Mouse (Mus musculus): ENCODE results near the gene Fkbp9.
"Not testable (repeated sequence)": the region's sequence is repeated elsewhere in the genome, so short reads cannot be mapped to it uniquely, and the experiment has no call there.

Fkbp9 gene

DNA sequence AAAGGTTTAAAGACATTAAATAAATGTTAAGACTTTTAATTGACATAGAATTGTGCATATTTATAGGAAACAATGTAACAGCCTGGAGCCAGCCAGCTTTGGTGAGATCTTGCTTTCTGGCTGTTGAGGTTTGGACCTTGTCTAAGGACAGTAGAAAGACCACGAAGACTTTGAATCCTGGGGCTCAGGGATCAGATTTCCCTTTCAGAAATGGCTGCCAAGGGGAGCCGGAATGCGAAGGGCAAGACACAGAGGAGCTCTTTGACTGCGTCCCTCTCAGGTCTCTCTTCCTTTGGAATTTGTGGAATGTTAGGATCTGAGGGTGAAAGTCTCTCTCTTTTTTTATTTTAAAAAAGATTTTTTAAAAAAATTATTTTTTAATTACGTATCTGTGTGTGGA is 2.9 kb downstream of the Fkbp9 start:
- in situ Hi-C loops (cut with MboI; ENCODE audit: unreplicated experiment in 2 of 2) = no loop called here

DNA sequence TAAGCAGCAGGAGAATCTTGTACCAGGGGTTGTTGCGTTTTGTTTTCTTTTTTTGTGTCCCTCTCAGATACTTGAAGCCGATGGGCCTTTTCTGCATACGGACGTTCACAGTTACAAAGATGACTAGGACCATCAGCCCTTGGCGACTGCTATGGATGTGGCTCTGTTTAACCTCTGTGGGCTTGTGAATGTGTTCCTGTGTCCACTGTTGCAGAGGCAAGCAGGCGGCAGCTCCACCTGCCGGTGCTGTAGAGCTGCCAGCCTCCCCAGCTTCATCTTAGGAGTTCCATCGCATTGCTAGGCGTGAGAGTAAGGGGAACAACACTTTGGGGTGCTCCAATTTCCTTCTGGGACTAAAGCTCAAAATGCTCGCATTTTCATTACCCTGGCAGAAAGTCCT is 3.7 kb downstream of the Fkbp9 start:
- in situ Hi-C loops (cut with MboI; ENCODE audit: unreplicated experiment in 2 of 2) = no loop called here

DNA sequence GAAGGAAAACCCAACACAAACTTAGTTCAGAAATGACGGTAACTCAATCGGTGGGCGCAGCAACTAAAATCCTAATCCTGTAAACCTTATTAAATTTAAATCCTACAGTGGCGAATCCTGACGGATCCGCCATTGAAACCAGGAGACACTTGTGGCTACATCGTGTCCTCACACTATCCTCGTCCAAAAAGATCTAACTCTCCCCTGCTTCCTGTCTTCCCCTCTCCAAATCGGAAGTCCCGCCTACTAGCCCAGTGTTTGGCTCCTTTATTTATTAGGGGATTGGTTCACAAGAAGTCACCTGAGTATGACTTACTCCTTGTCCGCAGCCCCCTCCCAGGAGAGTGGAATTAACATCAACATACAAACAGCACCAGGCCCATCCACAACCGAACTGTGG is 5.3 kb downstream of the Fkbp9 start:
- in situ Hi-C loops (cut with MboI; ENCODE audit: unreplicated experiment in 2 of 2) = no loop called here

DNA sequence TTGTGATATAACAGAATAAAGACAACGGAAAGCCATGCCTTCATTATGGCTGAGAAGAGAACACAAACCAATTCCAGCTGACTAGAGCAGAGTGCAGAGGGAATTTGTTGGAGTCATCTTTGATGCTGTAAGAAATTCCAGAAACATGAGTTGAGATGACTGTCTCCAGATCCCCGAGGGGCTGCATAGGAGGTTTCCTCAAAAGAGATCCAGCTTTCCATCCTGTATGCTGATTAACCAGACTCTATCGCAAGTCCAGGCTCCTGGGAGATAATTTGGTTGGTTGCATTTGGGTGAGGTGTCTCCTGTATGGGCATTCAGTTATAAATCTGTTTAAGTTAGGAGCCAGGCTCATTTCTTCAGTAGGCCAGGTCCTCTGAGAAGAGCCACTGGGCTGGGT is 5.8 kb downstream of the Fkbp9 start:
- in situ Hi-C loops (cut with MboI; ENCODE audit: unreplicated experiment in 2 of 2) = no loop called here

DNA sequence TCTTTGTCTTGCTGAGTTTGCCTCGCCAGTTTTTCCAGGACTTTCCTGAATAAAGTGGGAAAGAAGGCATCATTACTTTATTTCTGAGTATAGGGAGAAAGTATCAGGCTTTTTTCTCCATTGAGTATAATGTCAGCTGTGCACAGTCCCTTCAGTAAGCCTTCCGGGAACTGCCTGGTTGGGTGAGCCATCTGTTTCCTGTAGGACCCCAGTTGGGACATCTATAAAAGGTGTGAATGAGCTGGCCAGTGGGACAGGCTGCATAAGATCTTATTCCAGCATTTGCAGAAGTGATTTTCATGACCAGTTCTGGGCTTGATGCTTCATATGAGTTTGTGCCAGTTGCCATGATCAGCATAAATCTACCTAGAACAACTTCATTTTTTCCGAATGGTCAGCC is 11.4 kb downstream of the Fkbp9 start:
- in situ Hi-C loops (cut with MboI; ENCODE audit: unreplicated experiment in 2 of 2) = no loop called here

DNA sequence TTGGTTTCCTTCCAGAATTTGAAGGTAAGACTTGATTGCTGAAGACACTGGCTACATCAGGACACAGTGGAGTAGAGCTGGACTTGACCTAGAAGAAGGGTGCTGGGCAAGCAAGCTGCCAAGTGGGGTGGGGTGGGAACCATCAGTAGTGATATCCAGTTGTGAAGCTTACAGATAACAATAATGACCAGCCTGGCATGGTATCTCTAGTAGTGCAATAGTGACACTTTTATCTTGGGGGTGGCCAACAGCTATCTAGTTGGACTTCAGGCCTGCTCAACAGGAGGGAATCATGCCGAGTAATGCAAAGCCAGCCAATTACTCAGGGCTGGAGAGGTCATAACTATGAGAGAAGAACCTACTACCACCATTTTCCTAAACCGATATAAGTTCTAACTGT is 12.5 kb downstream of the Fkbp9 start:
- in situ Hi-C loops (cut with MboI; ENCODE audit: unreplicated experiment in 2 of 2) = no loop called here

DNA sequence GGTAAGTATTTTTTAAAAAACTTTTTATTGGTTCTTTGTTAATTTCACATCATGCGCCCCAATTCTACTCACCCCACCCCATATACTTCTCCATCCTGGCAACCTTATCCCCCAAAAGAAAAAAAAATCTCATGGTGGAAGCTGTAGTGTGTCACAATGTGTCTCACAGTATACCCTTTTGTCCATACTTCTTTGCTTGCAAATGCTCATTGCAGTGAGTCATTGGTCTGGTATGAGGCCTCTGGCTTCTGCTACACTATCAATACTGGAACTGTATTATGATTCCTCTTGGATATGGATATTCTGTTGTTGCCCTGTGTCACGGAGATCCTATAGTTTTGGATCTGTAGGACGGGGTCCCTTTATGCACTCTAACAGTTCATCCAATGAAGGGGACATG is 17.1 kb downstream of the Fkbp9 start:
- in situ Hi-C loops (cut with MboI; ENCODE audit: unreplicated experiment in 2 of 2) = no loop called here

DNA sequence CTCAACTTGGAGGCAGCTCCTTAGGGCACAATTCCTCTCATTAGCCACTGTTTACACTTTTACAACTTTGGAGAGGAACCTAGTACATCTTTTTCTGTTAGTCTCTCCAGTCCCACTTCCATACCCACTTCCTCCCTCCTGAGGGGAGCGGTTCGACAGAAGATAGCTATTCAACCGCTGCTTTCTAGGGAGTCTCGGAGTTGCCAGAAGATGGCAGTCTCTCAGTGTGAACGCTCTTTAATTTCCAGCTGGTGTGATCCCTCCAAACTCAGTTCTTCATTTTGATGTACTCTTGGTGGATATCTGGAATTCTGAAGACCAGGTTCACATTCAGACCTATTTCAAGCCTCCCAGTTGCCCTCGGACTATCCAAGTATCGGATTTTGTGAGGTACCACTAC is 18.5 kb downstream of the Fkbp9 start:
- in situ Hi-C loops (cut with MboI; ENCODE audit: unreplicated experiment in 2 of 2) = no loop called here

DNA sequence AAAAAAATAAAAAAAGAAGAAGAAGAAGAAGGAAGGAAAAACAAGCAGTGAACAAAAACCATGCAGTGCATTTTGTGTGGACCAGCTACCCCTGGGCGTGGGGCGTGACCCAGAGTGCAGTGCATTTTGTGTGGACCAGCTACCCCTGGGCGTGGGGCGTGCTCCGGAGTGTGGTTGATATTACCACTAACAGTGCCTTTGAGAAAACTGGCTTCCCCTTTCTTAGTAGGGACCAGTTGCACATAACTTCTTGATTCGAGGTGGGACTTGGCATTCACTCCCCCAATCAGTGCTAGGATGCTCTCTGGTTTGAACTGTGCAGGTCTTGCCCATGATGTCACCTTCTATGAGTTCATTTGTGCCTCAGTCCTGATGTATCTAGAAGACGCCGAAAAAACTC is 22.9 kb downstream of the Fkbp9 start:
- in situ Hi-C loops (cut with MboI; ENCODE audit: unreplicated experiment in 2 of 2) = no loop called here

DNA sequence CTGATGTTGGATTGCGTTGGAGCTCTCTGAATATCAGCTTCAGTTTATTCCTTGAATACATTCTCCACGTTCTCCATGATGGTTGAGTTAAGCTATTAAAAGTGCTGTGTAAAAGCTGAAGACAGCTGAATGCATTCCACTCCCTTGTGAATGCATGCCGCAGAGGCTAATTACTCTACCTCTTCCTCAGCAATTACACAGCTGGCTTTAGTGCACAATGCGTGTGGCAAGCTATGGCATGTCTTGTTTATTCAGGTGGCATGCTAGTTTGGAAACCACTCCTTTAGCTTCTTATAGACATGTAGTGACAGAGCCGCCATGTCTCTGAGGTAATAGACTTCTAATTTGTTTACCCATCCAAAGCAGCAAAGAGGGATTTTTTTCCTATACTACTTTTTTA is 24.9 kb downstream of the Fkbp9 start:
- in situ Hi-C loops (cut with MboI; ENCODE audit: unreplicated experiment in 2 of 2) = no loop called here

DNA sequence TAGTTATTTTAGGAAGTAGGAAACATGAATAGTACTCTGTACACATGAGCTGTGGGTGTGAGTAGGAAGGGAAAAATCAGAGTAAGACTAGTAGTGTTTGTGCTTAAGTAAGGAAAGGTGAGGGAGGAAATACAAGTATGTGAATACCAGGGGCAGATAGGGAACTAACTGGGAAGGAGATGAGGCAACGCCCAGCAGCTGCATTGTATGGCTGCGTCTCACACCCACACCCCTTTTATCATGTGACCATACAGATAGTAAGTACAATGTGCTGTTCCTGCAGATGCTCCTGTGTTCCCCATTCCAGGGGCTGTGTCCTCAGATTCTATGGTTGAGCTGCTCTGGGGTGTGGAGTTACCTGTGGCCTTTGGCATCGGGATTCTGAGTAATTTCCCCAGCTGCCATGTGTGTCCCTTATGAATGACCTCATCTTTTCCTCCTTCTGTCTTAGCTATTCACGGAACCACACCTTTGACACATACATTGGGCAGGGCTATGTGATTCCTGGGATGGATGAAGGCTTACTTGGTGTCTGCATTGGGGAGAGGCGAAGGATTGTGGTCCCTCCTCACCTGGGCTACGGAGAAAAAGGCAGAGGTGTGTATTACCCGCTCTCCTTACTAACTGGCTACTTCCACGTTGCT is 28.5 kb downstream of the Fkbp9 start:
- in situ Hi-C loops (cut with MboI; ENCODE audit: unreplicated experiment in 2 of 2) = no loop called here

DNA sequence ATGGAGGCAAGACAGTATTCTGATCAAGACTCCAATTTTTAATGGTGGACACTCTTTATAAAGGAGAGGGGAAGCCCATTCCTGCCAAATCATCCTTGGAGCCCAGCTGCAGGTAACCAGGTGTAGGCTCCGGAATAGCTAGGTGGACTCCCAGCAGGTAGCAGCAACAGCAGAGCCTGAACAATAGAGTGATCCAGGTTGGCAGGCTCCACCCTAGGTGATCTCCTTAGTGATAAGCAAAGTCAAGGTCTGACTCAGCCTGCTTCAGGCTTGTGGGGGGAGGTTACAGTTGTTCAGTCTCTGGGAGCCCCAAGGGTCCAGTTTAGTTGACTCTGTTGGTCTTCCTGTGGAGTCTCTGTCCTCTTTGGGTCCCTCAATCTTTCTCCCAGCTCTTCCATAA is 35.0 kb downstream of the Fkbp9 start:
- in situ Hi-C loops (cut with MboI; ENCODE audit: unreplicated experiment in 2 of 2) = not testable (repeated sequence)

DNA sequence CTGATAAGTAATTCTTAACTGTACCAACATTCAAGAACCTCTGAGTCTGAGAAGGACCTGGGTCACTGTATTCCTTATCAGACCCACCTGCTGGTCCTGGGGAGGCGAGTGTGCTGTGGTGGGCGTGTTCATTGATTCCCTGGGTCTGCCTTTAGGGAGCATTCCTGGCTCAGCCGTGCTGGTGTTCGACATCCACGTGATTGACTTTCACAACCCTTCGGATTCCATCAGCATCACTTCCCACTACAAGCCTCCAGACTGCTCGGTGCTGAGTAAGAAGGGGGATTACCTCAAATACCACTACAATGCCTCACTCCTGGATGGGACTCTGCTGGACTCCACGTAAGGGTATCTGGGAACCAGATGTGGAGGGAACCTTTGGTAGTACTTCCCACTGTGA is 36.7 kb downstream of the Fkbp9 start:
- in situ Hi-C loops (cut with MboI; ENCODE audit: unreplicated experiment in 2 of 2) = no loop called here

DNA sequence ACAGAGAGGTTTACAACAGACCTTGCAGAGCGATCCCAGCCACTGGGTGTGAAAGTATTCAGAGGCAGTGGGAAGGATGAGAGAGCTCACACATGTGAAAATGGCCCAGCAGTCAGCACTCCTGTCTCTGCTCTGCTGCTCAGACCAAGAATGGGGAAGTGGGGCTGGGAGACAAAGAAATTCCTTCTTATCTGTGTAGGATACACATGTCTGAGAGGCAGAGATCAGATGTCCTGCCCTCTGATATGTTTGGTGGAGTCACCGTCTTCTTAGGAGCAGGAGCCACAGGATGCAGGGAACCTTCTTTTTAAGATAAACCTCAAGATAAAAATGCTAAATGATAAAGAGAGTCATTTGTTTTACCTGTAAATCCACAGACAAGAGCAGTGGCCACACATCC is 38.2 kb downstream of the Fkbp9 start:
- in situ Hi-C loops (cut with MboI; ENCODE audit: unreplicated experiment in 2 of 2) = no loop called here

DNA sequence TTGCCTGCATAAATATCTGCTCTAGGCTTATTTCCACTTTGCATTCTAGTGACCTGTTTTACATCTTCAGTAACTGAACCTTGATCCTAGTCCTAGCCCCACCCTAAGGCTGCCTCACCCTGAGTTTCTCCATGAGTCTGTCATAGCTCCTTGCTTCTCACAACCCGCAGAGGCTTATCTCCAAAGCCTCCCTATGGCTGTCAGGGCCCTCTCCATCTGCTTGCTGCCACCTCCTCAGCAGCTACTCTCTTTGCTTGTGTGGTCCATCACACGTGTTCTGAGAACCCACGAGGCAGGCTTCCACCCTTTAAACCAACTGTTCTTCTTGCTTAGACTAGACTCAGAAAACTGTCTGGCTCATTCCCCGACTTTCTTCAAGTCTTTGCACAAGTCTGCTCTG is 45.0 kb downstream of the Fkbp9 start:
- in situ Hi-C loops (cut with MboI; ENCODE audit: unreplicated experiment in 2 of 2) = no loop called here

DNA sequence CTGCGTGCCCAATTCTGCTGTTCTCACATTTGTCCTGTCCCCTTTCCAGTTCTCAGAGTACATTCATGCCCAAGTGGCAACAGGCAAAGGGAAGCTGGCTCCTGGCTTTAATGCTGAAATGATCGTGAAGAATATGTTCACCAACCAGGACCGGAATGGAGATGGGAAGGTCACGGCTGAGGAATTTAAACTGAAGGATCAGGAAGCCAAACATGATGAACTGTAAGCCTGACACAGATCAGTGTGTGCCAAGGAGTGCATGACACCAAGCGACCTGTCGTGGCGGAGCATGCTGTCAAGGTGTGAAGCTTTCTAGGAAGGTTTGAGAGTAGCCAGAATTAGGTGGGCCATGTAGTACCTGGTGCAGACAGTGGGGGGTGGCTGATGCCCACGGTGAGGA is 46.1 kb downstream of the Fkbp9 start:
- in situ Hi-C loops (cut with MboI; ENCODE audit: unreplicated experiment in 2 of 2) = no loop called here

DNA sequence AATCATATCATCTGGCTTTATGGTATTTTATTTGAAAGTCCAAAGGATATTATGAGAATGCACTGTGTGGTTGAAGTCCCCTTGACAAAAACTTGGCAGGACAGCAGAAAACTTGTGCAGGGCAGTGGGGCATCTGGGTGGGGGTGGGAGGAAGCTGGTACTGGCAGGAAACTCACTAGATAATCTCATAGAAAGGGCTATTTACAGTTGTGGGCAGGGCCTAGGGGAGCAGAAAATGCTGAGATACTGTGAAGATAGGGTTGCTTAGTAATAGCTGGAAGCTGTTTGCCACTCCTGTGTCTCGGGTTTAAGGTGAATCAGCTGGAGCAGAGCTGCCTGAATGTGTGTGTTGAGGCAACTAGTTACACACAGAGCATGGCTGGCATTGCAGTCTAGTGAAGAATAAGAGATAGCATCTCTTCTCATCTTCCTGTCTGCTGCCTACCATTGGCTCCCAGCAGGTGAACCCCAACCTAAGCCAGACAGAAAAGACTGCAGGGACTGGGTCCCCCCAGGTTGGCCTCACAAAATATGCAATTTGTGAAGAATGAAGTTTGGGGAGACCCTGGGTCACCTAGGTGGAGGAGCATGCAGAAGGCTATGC is 47.6 kb downstream of the Fkbp9 start:
- in situ Hi-C loops (cut with MboI; ENCODE audit: unreplicated experiment in 2 of 2) = no loop called here

DNA sequence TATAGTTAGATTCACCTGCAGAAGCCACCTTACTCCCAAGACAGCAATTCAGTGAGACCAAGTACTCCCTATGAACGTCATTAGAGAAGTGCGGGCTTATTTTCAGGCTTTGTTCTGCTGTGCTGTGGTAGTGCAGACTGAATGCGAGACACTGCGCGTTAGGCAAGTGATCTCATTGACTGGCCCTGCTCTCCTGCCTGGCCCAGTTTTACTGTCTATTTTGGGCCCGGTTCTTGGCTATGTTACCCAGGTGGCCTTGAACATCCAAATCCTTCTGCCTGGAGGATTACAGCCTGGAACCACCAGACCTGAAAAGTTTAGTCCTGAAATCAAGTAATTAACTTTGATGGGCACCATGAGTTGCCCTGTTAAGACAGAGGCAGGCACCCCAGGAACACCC is 56.7 kb downstream of the Fkbp9 start:
- in situ Hi-C loops (cut with MboI; ENCODE audit: unreplicated experiment in 2 of 2) = no loop called here

DNA sequence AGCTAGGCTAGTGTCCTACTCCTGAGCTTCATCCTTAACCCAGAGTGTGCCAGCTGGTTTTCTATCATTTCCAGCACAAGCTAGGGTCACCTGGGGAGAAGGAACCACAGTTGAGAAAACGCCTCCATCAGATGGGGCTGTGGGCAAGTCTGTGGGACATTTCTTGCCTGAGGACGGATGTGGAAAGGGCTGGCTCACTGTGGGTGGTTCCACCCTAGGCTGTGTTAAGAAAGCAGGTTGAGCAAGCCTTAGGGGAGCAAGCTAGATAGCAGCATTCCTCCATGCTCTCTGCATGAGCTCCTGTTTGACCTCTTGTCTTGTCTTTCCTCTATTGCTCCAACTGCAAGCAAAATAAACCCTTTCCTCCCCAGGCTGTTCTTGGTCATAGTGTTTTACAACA is 58.9 kb downstream of the Fkbp9 start:
- in situ Hi-C loops (cut with MboI; ENCODE audit: unreplicated experiment in 2 of 2) = no loop called here

DNA sequence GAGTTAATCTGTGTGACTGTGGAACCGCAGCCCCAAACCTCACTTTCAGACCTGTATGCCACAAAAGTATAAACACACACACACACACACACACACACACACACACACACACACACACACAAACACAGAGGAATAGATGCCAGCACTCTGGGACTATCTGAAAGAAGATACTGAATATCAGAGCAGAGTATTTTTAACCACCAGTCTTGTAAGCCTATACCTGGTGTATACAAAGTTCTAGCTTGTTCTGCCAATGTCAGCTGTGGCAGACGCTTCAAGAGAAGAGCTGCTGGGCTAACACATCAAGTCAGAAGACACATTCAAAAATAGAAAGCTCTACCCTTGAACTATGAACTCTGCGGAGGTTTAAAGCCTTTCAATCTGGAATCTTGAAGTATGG is 67.7 kb downstream of the Fkbp9 start:
- in situ Hi-C loops (cut with MboI; ENCODE audit: unreplicated experiment in 2 of 2) = no loop called here

DNA sequence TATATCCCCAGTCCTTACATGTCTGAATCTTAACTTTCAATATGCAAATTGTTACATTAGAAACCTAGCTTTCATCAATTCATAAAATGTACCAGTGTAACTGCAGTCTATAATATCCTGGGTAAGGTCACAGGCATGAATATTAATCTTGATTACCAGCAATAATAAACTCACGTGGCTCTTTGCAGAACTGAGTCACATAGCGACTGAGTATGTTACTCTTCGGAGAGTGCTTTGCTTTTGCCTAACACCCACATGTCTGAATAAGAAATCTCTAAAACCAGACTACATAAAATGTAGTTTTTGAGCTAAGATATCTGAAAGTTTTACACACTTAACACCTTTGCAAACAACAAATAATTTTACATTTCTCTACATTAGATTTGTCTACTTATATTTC is 69.5 kb downstream of the Fkbp9 start:
- in situ Hi-C loops (cut with MboI; ENCODE audit: unreplicated experiment in 2 of 2) = loop anchor here in 1 of 2 experiments (25.0 kb wide), 1 partner anchor 786 kb away; the partner anchor contains the start of gene Pyurf

DNA sequence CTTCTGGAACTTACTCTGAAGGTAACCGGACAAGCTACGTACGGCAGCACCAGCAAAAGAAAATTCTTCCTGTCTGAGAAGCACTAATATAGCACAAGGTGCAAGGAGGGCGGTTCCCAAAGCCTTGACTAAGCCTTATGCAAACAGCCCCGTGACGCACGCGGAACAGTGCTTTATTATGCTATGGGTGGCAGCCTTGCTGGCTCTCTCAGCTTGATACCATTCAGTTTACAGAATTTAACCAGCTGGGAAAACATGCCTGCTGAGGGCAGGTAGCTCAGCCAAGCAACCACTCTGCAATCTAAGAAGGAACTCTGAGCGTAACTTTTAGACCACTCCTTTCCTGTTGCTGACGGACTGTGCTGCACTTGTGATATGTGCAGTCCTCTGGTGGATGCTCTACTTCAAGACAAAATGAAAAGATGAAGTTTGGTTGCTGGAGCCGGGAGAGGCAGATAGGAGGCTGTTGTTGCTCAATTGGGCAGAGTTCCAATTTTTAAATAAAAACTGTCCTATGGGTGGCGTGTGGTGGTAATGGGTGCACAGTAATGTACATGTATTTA is 70.0 kb downstream of the Fkbp9 start:
- in situ Hi-C loops (cut with MboI; ENCODE audit: unreplicated experiment in 2 of 2) = loop anchor here in 1 of 2 experiments (25.0 kb wide), 1 partner anchor 785 kb away; the partner anchor contains the start of gene Pyurf
